In the genomic region with DNA sequence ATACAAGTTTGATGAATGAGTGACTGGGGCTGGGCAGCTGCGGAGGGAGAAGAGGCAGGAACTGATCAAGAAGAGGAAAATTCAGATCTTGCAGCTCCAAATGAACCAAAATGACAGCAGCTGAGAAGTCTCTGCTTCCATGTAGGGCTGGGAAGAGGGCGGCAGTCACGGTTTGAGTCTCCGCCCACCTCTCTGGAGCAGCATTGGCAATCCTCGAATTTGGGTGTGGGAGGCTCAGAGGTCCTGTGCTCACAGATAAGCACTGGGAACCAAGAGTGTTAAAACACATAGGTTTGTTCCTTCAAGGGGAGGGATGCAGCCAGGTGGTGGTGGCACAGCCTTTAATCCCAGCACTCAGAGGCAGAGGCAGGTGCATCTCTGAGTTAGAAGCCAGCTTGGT, we compare ENCODE assay signal across 16 mouse cellular contexts. TPM values are rescaled to one million over a fixed set of nuclear protein-coding genes. Genes with fewer than 3 reads are reported as not detected.
DNase-seq lines count a peak whose midpoint lies in the region; ATAC-seq lines count a peak whose summit lies in the region.
"Had no signal": no experiment of that assay in that cellular context is flagged by ENCODE, and none has a peak within 500 bp of the region (broad histone marks: within the 10 kb centered on the region; RNA-seq: fewer than 3 reads in every experiment).

No protein-coding gene starts in this region.

- 0 out of 2 replicates have a peak overlapping the region, but pooled peaks have one; percentile 4 for H3K27ac ChIP-seq in hindbrain, embryonic 15.5 days (replicated peaks)
- H3K27ac ChIP-seq in hindbrain, embryonic 14.5 days, result no peak overlapping the region
- H3K27ac ChIP-seq: kidney, embryonic 15.5 days had no signal

- WGBS in hindbrain, embryonic 15.5 days, result 26% methylated on average over 5 of the region's 5 CpGs
- 25% methylated on average over 5 of the region's 5 CpGs for WGBS in hindbrain, embryonic 14.5 days

- no peak overlapping the region for H3K4me2 ChIP-seq in hindbrain, embryonic 15.5 days
- H3K4me2 ChIP-seq in hindbrain, embryonic 14.5 days (replicated peaks), result no peak overlapping the region
- H3K4me2 ChIP-seq: kidney, embryonic 15.5 days; midbrain, embryonic 11.5 days; neural tube, embryonic 12.5 days had no signal

- ATAC-seq in hindbrain, embryonic 15.5 days (ENCODE audit: low FRiP score, low read depth), result no peak
- ATAC-seq in hindbrain, embryonic 14.5 days (ENCODE audit: low FRiP score), result no peak
- ATAC-seq in erythroid progenitor cell, adult 5-6 weeks (replicated peaks; ENCODE audit: low FRiP score, poor library complexity, severe bottlenecking), result peak; percentile 84

- no peaks in the 10 kb centered on the region for H3K27me3 ChIP-seq in hindbrain, embryonic 15.5 days
- no peaks in the 10 kb centered on the region for H3K27me3 ChIP-seq in hindbrain, embryonic 14.5 days (ENCODE audit: control insufficient read depth, insufficient read depth, low read length)
- H3K27me3 ChIP-seq: neural tube, embryonic 12.5 days had no signal

- H3K4me1 ChIP-seq in hindbrain, embryonic 15.5 days (replicated peaks), result peaks cover 51% of the 10 kb centered on the region
- H3K4me1 ChIP-seq in hindbrain, embryonic 14.5 days (replicated peaks; ENCODE audit: control insufficient read depth, insufficient read depth, low read length), result peaks cover 33% of the 10 kb centered on the region

- no peak for DNase-seq in hindbrain, embryonic 14.5 days (ENCODE audit: low spot score)
- DNase-seq in right cerebral cortex, adult 18-20 months, result peak; percentile 81
- DNase-seq in right cerebral cortex, postnatal 14 days, result no peak
- DNase-seq in right cerebral cortex, postnatal 25 days, result peak; percentile 50
- no peak for DNase-seq in spleen, postnatal 14 days (ENCODE audit: low spot score in 2 of 2)
- DNase-seq in thymus, postnatal 4 days, result no peak
- DNase-seq: gastrocnemius, postnatal 25 days had no signal

- no peaks in the 10 kb centered on the region for H3K36me3 ChIP-seq in hindbrain, embryonic 15.5 days
- no peaks in the 10 kb centered on the region for H3K36me3 ChIP-seq in hindbrain, embryonic 14.5 days (replicated peaks; ENCODE audit: control insufficient read depth, insufficient read depth)
- H3K36me3 ChIP-seq: kidney, embryonic 15.5 days; neural tube, embryonic 12.5 days had no signal

- H3K9me3 ChIP-seq in hindbrain, embryonic 15.5 days, result no peaks in the 10 kb centered on the region
- no peaks in the 10 kb centered on the region for H3K9me3 ChIP-seq in hindbrain, embryonic 14.5 days (ENCODE audit: control insufficient read depth, low read length)
- H3K9me3 ChIP-seq: kidney, embryonic 15.5 days; neural tube, embryonic 12.5 days had no signal

- H3K9ac ChIP-seq in hindbrain, embryonic 15.5 days, result no peak overlapping the region
- no peak overlapping the region for H3K9ac ChIP-seq in hindbrain, embryonic 14.5 days
- H3K9ac ChIP-seq: neural tube, embryonic 12.5 days had no signal

- no peak overlapping the region for H3K4me3 ChIP-seq in hindbrain, embryonic 15.5 days
- H3K4me3 ChIP-seq in hindbrain, embryonic 14.5 days (replicated peaks; ENCODE audit: low read length), result no peak overlapping the region
- H3K4me3 ChIP-seq: kidney, embryonic 15.5 days; neural tube, embryonic 12.5 days had no signal

RNA-seq across cellular contexts. Expression of a gene that starts 5.3 kb away (rescaled TPM):
- 0.78 and 1.00 TPM in 2 replicates for polyA plus RNA-seq in hindbrain, embryonic 15.5 days (2015; fragmentation: Nextera tagmentation; extraction: Ambion mirVana)
- 0.77 and 1.2 TPM in 2 replicates for polyA plus RNA-seq in hindbrain, embryonic 14.5 days (2014; fragmentation: Nextera tagmentation; extraction: Ambion mirVana)
- total RNA-seq in erythroid progenitor cell, adult 5-6 weeks (2015; ENCODE audit: low replicate concordance), result not detected in 2 replicates
- not detected in 2 replicates for total RNA-seq in erythroid progenitor cell, adult 5-6 weeks (2017; ENCODE audit: low replicate concordance)
- total RNA-seq: CH12.LX; gastrocnemius, postnatal 25 days; heart, postnatal 10 days had no signal
- polyA plus RNA-seq: kidney, embryonic 15.5 days; limb, embryonic 11.5 days; stomach, embryonic 16.5 days had no signal

RNA-seq across cellular contexts. Expression of a gene that starts 15.9 kb away (rescaled TPM):
- 1.3 and 2.4 TPM in 2 replicates for polyA plus RNA-seq in hindbrain, embryonic 15.5 days (2015; fragmentation: Nextera tagmentation; extraction: Ambion mirVana)
- polyA plus RNA-seq in hindbrain, embryonic 14.5 days (2014; fragmentation: Nextera tagmentation; extraction: Ambion mirVana), result 0.42 and 1.4 TPM in 2 replicates
- total RNA-seq in erythroid progenitor cell, adult 5-6 weeks (2015; ENCODE audit: low replicate concordance), result not detected in 2 replicates
- total RNA-seq in erythroid progenitor cell, adult 5-6 weeks (2017; ENCODE audit: low replicate concordance), result not detected in 2 replicates
- total RNA-seq: CH12.LX; gastrocnemius, postnatal 25 days had no signal
- polyA plus RNA-seq: limb, embryonic 11.5 days; stomach, embryonic 16.5 days had no signal

RNA-seq across cellular contexts. Expression of a gene that starts 27.7 kb away (rescaled TPM):
- not detected in 2 replicates for polyA plus RNA-seq in hindbrain, embryonic 15.5 days (2015; fragmentation: Nextera tagmentation; extraction: Ambion mirVana)
- not detected in 2 replicates for polyA plus RNA-seq in hindbrain, embryonic 14.5 days (2014; fragmentation: Nextera tagmentation; extraction: Ambion mirVana)
- not detected in 2 replicates for total RNA-seq in erythroid progenitor cell, adult 5-6 weeks (2015; ENCODE audit: low replicate concordance)
- not detected in 2 replicates for total RNA-seq in erythroid progenitor cell, adult 5-6 weeks (2017; ENCODE audit: low replicate concordance)
- total RNA-seq: CH12.LX; gastrocnemius, postnatal 25 days; heart, postnatal 10 days had no signal
- polyA plus RNA-seq: limb, embryonic 11.5 days; midbrain, embryonic 11.5 days; neural tube, embryonic 12.5 days; stomach, embryonic 16.5 days had no signal

RNA-seq across cellular contexts. Expression of a gene that starts 44.9 kb away (rescaled TPM):
- polyA plus RNA-seq in hindbrain, embryonic 15.5 days (2015; fragmentation: Nextera tagmentation; extraction: Ambion mirVana), result 63.3 and 67.1 TPM in 2 replicates
- 44.9 and 51.3 TPM in 2 replicates for polyA plus RNA-seq in hindbrain, embryonic 14.5 days (2014; fragmentation: Nextera tagmentation; extraction: Ambion mirVana)
- total RNA-seq in erythroid progenitor cell, adult 5-6 weeks (2015; ENCODE audit: low replicate concordance), result 248 and 272 TPM in 2 replicates
- total RNA-seq in erythroid progenitor cell, adult 5-6 weeks (2017; ENCODE audit: low replicate concordance), result 292 and 327 TPM in 2 replicates

Comparison
In these comparisons a context has a peak if more than half of its experiments do, and no peak if none do; other contexts are left out.
1. DNase-seq: peak in right cerebral cortex, adult 18-20 months (single experiment) and right cerebral cortex, postnatal 25 days (single experiment); none in hindbrain, embryonic 14.5 days (single experiment), right cerebral cortex, postnatal 14 days (single experiment), spleen, postnatal 14 days (0 of 2) and thymus, postnatal 4 days (single experiment).